Mouse (Mus musculus): Measurements from ENCODE around the gene Cracr2b. TPM values are rescaled to one million over a fixed set of nuclear protein-coding genes. Genes with fewer than 3 reads are reported as not detected.
A peak's percentile ranks its signal among the peaks of the same experiment; 100 is the strongest.

Cracr2b gene
- polyA plus RNA-seq, 1 experiment from 2014 or later, result 4.1 TPM

- peaks cover 22% of the 10 kb centered on the region for H3K27me3 ChIP-seq (ENCODE audit: low read depth, poor library complexity, severe bottlenecking)
- H3K9me3 ChIP-seq (replicated peaks), result no peaks in the 10 kb centered on the region
- H3K4me3 ChIP-seq, result peak overlapping the region; percentile 73; the same call in 1 of the 2 replicates
- DNase-seq (ENCODE audit: low spot score), result no peak
- H3K27ac ChIP-seq (replicated peaks), result no peak overlapping the region
- peaks cover 64% of the 10 kb centered on the region for H3K4me1 ChIP-seq
- WGBS, result 92% methylated on average over 18 of the region's 18 CpGs
- H3K36me3 ChIP-seq, result peaks cover 41% of the 10 kb centered on the region
These were observed 9.2 kb downstream of the Cracr2b start for GRCm38 (mm10) chr7:141469901-141470636.

- Histone ChIP-seq H3K4me1 (peaks cover 62% of the 10 kb centered on the region), H3K9me3 (replicated peaks) (no peaks in the 10 kb centered on the region), H3K4me3 (no peak overlapping the region), H3K27ac (replicated peaks) (no peak overlapping the region), H3K36me3 (peaks cover 41% of the 10 kb centered on the region), H3K27me3 (ENCODE audit: low read depth, poor library complexity, severe bottlenecking) (peaks cover 19% of the 10 kb centered on the region)
- 95% methylated on average over 10 of the region's 10 CpGs for WGBS
- DNase-seq (ENCODE audit: low spot score), result no peak
These were observed 9.7 kb downstream of the Cracr2b start for GRCm38 (mm10) chr7:141470637-141470944.

- peaks cover 41% of the 10 kb centered on the region for H3K36me3 ChIP-seq
- peaks cover 64% of the 10 kb centered on the region for H3K4me1 ChIP-seq
- H3K27ac ChIP-seq (replicated peaks), result no peak overlapping the region
- WGBS, result 88% methylated on average over 1 of the region's 1 CpGs
- no peak for DNase-seq (ENCODE audit: low spot score)
- H3K27me3 ChIP-seq (ENCODE audit: low read depth, poor library complexity, severe bottlenecking), result peaks cover 19% of the 10 kb centered on the region
- H3K4me3 ChIP-seq, result no peak overlapping the region
- no peaks in the 10 kb centered on the region for H3K9me3 ChIP-seq (replicated peaks)
These were observed 10.3 kb downstream of the Cracr2b start for GRCm38 (mm10) chr7:141471236-141471635.

- peaks cover 19% of the 10 kb centered on the region for H3K27me3 ChIP-seq (ENCODE audit: low read depth, poor library complexity, severe bottlenecking)
- no peak overlapping the region for H3K4me3 ChIP-seq
- H3K36me3 ChIP-seq, result peaks cover 41% of the 10 kb centered on the region
- H3K9me3 ChIP-seq (replicated peaks), result no peaks in the 10 kb centered on the region
- no peak overlapping the region for H3K27ac ChIP-seq (replicated peaks)
- peaks cover 68% of the 10 kb centered on the region for H3K4me1 ChIP-seq
- DNase-seq (ENCODE audit: low spot score), result no peak
- WGBS, result 90% methylated on average over 6 of the region's 6 CpGs
These were observed 11.3 kb downstream of the Cracr2b start for GRCm38 (mm10) chr7:141472226-141472625.

- no peaks in the 10 kb centered on the region for H3K9me3 ChIP-seq (replicated peaks)
- 92% methylated on average over 6 of the region's 6 CpGs for WGBS
- H3K36me3 ChIP-seq, result peaks cover 41% of the 10 kb centered on the region
- DNase-seq (ENCODE audit: low spot score), result no peak
- H3K4me3 ChIP-seq, result no peak overlapping the region
- no peak overlapping the region for H3K27ac ChIP-seq (replicated peaks)
- peaks cover 67% of the 10 kb centered on the region for H3K4me1 ChIP-seq
- peaks cover 24% of the 10 kb centered on the region for H3K27me3 ChIP-seq (ENCODE audit: low read depth, poor library complexity, severe bottlenecking)
These were observed 11.9 kb downstream of the Cracr2b start for GRCm38 (mm10) chr7:141472763-141473162.

GRCm38 (mm10) chr7:141474160-141474559 lies 13.3 kb downstream of the Cracr2b start:
- Histone ChIP-seq H3K9me3 (replicated peaks) (no peaks in the 10 kb centered on the region), H3K27me3 (ENCODE audit: low read depth, poor library complexity, severe bottlenecking) (peaks cover 31% of the 10 kb centered on the region), H3K36me3 (peaks cover 40% of the 10 kb centered on the region), H3K27ac (replicated peaks) (peak overlapping the region; percentile 99; the same call in 1 of the 2 replicates), H3K4me3 (peak overlapping the region; percentile 84), H3K4me1 (peaks cover 58% of the 10 kb centered on the region)
- no peak for DNase-seq (ENCODE audit: low spot score)
- WGBS, result 12% methylated on average over 5 of the region's 5 CpGs

GRCm38 (mm10) chr7:141475011-141475804 lies 14.3 kb downstream of the Cracr2b start, which contains the start of the genes Polr2l and Tspan4:
TSS of gene Polr2l (minus strand) at chr7:141475132.
TSS of gene Tspan4 (plus strand) at chr7:141475240.
- Histone ChIP-seq H3K4me1 (peaks cover 47% of the 10 kb centered on the region), H3K4me3 (peak within 1 kb of the TSS; percentile 84)
- under 1% methylated on average over 87 of the region's 87 CpGs for WGBS

GRCm38 (mm10) chr7:141475805-141476158 lies 14.9 kb downstream of the Cracr2b start:
- no peaks in the 10 kb centered on the region for H3K9me3 ChIP-seq (replicated peaks)
- H3K36me3 ChIP-seq, result peaks cover 24% of the 10 kb centered on the region
- H3K4me3 ChIP-seq, result peak overlapping the region; percentile 84
- DNase-seq (ENCODE audit: low spot score), result no peak
- peaks cover 49% of the 10 kb centered on the region for H3K4me1 ChIP-seq
- peaks cover 31% of the 10 kb centered on the region for H3K27me3 ChIP-seq (ENCODE audit: low read depth, poor library complexity, severe bottlenecking)
- peak overlapping the region; percentile 99 for H3K27ac ChIP-seq (replicated peaks)
- 4% methylated on average over 12 of the region's 12 CpGs for WGBS

More at GRCm38 (mm10) chr7:141475011-141475804, 14.3 kb downstream of the Cracr2b start, which contains the start of the genes Polr2l and Tspan4:
- H3K9me3 ChIP-seq (replicated peaks), result no peaks in the 10 kb centered on the region
- peak; percentile 91 for DNase-seq (ENCODE audit: low spot score)
- H3K27ac ChIP-seq (replicated peaks), result peak within 1 kb of the TSS; percentile 99
- peaks cover 31% of the 10 kb centered on the region for H3K27me3 ChIP-seq (ENCODE audit: low read depth, poor library complexity, severe bottlenecking)
- H3K36me3 ChIP-seq, result peaks cover 30% of the 10 kb centered on the region

GRCm38 (mm10) chr7:141476226-141476980 lies 15.5 kb downstream of the Cracr2b start:
- peaks cover 37% of the 10 kb centered on the region for H3K27me3 ChIP-seq (ENCODE audit: low read depth, poor library complexity, severe bottlenecking)
- no peaks in the 10 kb centered on the region for H3K9me3 ChIP-seq (replicated peaks)
- peaks cover 18% of the 10 kb centered on the region for H3K36me3 ChIP-seq
- peak overlapping the region; percentile 84 for H3K4me3 ChIP-seq
- H3K4me1 ChIP-seq, result peaks cover 55% of the 10 kb centered on the region
- peak; percentile 61 for DNase-seq (ENCODE audit: low spot score)
- WGBS, result 4% methylated on average over 17 of the region's 17 CpGs
- peak overlapping the region; percentile 99 for H3K27ac ChIP-seq (replicated peaks)

GRCm38 (mm10) chr7:141476981-141477370 lies 16.1 kb downstream of the Cracr2b start:
- 21% methylated on average over 7 of the region's 7 CpGs for whole genome bisulfite sequencing
- H3K27me3 ChIP-seq (ENCODE audit: low read depth, poor library complexity, severe bottlenecking), result peaks cover 42% of the 10 kb centered on the region
- H3K4me3 ChIP-seq, result peak overlapping the region; percentile 84
- peak overlapping the region; percentile 99 for H3K27ac ChIP-seq (replicated peaks)
- no peaks in the 10 kb centered on the region for H3K9me3 ChIP-seq (replicated peaks)
- peaks cover 61% of the 10 kb centered on the region for H3K4me1 ChIP-seq
- DNase-seq (ENCODE audit: low spot score), result no peak
- H3K36me3 ChIP-seq, result peaks cover 14% of the 10 kb centered on the region

- H3K36me3 ChIP-seq, result peaks cover 6% of the 10 kb centered on the region
- no peak overlapping the region for H3K27ac ChIP-seq (replicated peaks)
- 72% methylated on average over 4 of the region's 4 CpGs for WGBS
- H3K4me3 ChIP-seq, result no peak overlapping the region
- peaks cover 67% of the 10 kb centered on the region for H3K4me1 ChIP-seq
- H3K9me3 ChIP-seq (replicated peaks), result no peaks in the 10 kb centered on the region
- H3K27me3 ChIP-seq (ENCODE audit: low read depth, poor library complexity, severe bottlenecking), result peaks cover 50% of the 10 kb centered on the region
- DNase-seq (ENCODE audit: low spot score), result no peak
These were observed 16.8 kb downstream of the Cracr2b start for GRCm38 (mm10) chr7:141477578-141478269.

- Histone ChIP-seq H3K4me1 (peaks cover 67% of the 10 kb centered on the region), H3K27me3 (ENCODE audit: low read depth, poor library complexity, severe bottlenecking) (peaks cover 56% of the 10 kb centered on the region)
These were observed 17.4 kb downstream of the Cracr2b start for GRCm38 (mm10) chr7:141478270-141478748.

More at GRCm38 (mm10) chr7:141478270-141478748, 17.4 kb downstream of the Cracr2b start:
- Histone ChIP-seq H3K9me3 (replicated peaks) (no peaks in the 10 kb centered on the region), H3K4me3 (no peak overlapping the region), H3K36me3 (peaks cover 2% of the 10 kb centered on the region; the same call in 1 of the 2 replicates), H3K27ac (replicated peaks) (no peak overlapping the region)
- WGBS, result 77% methylated on average over 5 of the region's 5 CpGs
- DNase-seq (ENCODE audit: low spot score), result no peak

Data from midbrain, embryonic 10.5 days (tissue).